Mouse (Mus musculus) stomach, postnatal 0 days (tissue): ENCODE results near the gene Mgll. TPM values are rescaled to one million over a fixed set of nuclear protein-coding genes. Genes with fewer than 3 reads are reported as not detected.

Source experiments
- ATAC-seq: fragments of 200-750 bp; cut with Nextera tagmentation; 2 replicates; pipeline ENCODE4 v1.8.0; 2017; ENCODE audit not compliant: low FRiP score, low TSS enrichment
- DNase-seq: peaks from one replicate; pipeline ENCODE4 v3.0.0-alpha.2; 2016; ENCODE audit warnings: low spot score
- H3K27ac ChIP-seq: fragments of 300-500 bp; sonication (generic); replicated peaks from 2 replicates; pipeline ENCODE4 v1.5.1; 2014; ENCODE audit warnings: mild to moderate bottlenecking, control low read depth
- H3K27me3 ChIP-seq: fragments of 300-500 bp; sonication (generic); 2 replicates; pipeline ENCODE4 v1.6.1; 2014; ENCODE audit warnings: low read length; ENCODE audit not compliant: control insufficient read depth, insufficient read depth
- H3K36me3 ChIP-seq: fragments of 300-500 bp; sonication (generic); 2 replicates; pipeline ENCODE4 v1.6.1; 2014; ENCODE audit warnings: low read length, mixed read lengths; ENCODE audit not compliant: control insufficient read depth, insufficient read depth
- H3K4me1 ChIP-seq: fragments of 300-500 bp; sonication (generic); replicated peaks from 2 replicates; pipeline ENCODE4 v1.6.1; 2014; ENCODE audit warnings: antibody characterized with exemption; ENCODE audit not compliant: control insufficient read depth, insufficient read depth
- H3K4me2 ChIP-seq: fragments of 300-500 bp; sonication (generic); replicated peaks from 2 replicates; pipeline ENCODE4 v1.6.1; 2014; ENCODE audit warnings: low read depth, mild to moderate bottlenecking, control low read depth, moderate library complexity
- H3K4me3 ChIP-seq: fragments of 300-500 bp; sonication (generic); 2 replicates; pipeline ENCODE4 v1.5.1; 2014; ENCODE audit warnings: low read depth, low read length, control low read depth
- H3K9ac ChIP-seq: fragments of 300-500 bp; sonication (generic); 2 replicates; pipeline ENCODE4 v1.6.1; 2014; ENCODE audit warnings: mild to moderate bottlenecking, low read length, control low read depth, mixed read lengths
- H3K9me3 ChIP-seq: fragments of 300-500 bp; sonication (generic); 2 replicates; pipeline ENCODE4 v1.6.1; 2016; ENCODE audit warnings: low read length; ENCODE audit not compliant: control insufficient read depth
- CTCF ChIP-seq: IDR thresholded peaks from 2 replicates; pipeline ENCODE4 v1.5.1; 2016; ENCODE audit warnings: antibody characterized with exemption, low read depth, mild to moderate bottlenecking, moderate library complexity
- EP300 ChIP-seq: optimal IDR thresholded peaks from 2 replicates; pipeline ENCODE3; 2016; ENCODE audit warnings: antibody characterized with exemption
- WGBS: fragments of 180-500 bp; shearing (Covaris S2); extraction: QIAGEN DNeasy Blood & Tissue Kit; methylation state at CpG from one replicate; pipeline ENCODE4 v1.1.7; 2014; 5-methylcytosine and 5-hydroxymethylcytosine counted together
- polyA plus RNA-seq: library from polyadenylated mRNA; unstranded; fragments of >200 nt; fragmentation: Nextera tagmentation; extraction: Ambion mirVana; gene quantifications from 2 replicates; pipeline ENCODE4 v1.2.1, GENCODE M21; 2015

The Mgll gene
- polyA plus RNA-seq, 1 experiment from 2014 or later, result 117 TPM

DNA sequence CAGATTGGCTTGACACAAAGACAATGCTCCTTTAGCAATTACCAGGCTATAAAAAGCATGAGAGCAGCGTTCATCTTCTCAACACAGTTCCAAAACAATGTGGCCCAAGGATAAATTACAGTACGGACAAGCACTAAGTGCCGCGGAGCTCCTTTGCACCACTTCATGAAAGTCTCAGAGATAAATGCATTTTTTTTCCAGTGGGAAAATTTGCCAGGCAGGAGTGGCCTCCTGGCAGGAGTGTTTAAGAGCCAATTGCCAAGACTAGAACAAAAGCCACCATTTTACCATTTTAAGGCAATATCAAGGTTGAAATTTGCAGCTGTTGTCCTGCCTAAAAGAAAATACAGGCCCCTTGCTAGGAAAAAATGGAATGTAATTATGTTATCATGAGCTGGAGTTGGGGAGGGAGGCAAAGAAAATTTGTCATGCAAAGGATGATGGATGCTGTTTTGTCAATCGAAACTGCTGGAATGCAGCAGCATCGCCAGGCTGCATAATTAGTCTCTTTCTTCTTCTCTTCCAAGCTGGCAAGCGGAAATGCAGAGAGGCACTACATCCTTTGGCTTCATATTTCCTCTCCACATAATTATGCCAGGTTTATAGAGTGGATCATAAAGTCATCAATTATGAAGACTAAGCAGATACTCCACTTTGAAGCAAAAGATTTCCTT is 40.7 kb upstream of the Mgll start:
- Histone ChIP-seq H3K9ac (no peak overlapping the region), H3K27me3 (no peaks in the 10 kb centered on the region), H3K27ac (peak overlapping the region; percentile 24; the same call in 1 of the 2 replicates), H3K4me3 (no peak overlapping the region), H3K9me3 (no peaks in the 10 kb centered on the region), H3K36me3 (no peaks in the 10 kb centered on the region), H3K4me1 (no peaks in the 10 kb centered on the region; the same call in 1 of the 2 replicates), H3K4me2 (no peak overlapping the region)
- TF ChIP-seq CTCF, result no peak
- TF ChIP-seq EP300, result no peak
- 37% methylated on average over 7 of the region's 7 CpGs for WGBS
- ATAC-seq (no peak), DNase-seq (no peak)

- DNase-seq (no peak), ATAC-seq (no peak)
- 52% methylated on average over 11 of the region's 11 CpGs for WGBS
- no peaks in the 10 kb centered on the region for H3K36me3 ChIP-seq
- TF ChIP-seq CTCF (no peak), EP300 (no peak)
- H3K4me3 ChIP-seq, result no peak overlapping the region
- no peaks in the 10 kb centered on the region for H3K9me3 ChIP-seq
- no peaks in the 10 kb centered on the region for H3K27me3 ChIP-seq
- H3K27ac ChIP-seq, result peak overlapping the region; percentile 88
- H3K9ac ChIP-seq, result no peak overlapping the region
- peak overlapping the region; percentile 14; the same call in 1 of the 2 replicates for H3K4me2 ChIP-seq
- no peaks in the 10 kb centered on the region; the same call in 1 of the 2 replicates for H3K4me1 ChIP-seq
Observed at GRCm38 (mm10) chr6:88688171-88688570, 36.0 kb upstream of the Mgll start.

- TF ChIP-seq CTCF, result no peak
- TF ChIP-seq EP300, result no peak
- no peak for DNase-seq
- H3K4me2 ChIP-seq, result no peak overlapping the region
- no peak overlapping the region for H3K4me3 ChIP-seq
- H3K4me1 ChIP-seq, result no peaks in the 10 kb centered on the region; the same call in 1 of the 2 replicates
- H3K27ac ChIP-seq, result peak overlapping the region; percentile 88
- 35% methylated on average over 3 of the region's 3 CpGs for WGBS
- H3K9ac ChIP-seq, result no peak overlapping the region
- H3K27me3 ChIP-seq, result no peaks in the 10 kb centered on the region
- ATAC-seq, result no peak
- no peaks in the 10 kb centered on the region for H3K36me3 ChIP-seq
- no peaks in the 10 kb centered on the region for H3K9me3 ChIP-seq
Observed at GRCm38 (mm10) chr6:88688712-88689111, 35.5 kb upstream of the Mgll start.

DNA sequence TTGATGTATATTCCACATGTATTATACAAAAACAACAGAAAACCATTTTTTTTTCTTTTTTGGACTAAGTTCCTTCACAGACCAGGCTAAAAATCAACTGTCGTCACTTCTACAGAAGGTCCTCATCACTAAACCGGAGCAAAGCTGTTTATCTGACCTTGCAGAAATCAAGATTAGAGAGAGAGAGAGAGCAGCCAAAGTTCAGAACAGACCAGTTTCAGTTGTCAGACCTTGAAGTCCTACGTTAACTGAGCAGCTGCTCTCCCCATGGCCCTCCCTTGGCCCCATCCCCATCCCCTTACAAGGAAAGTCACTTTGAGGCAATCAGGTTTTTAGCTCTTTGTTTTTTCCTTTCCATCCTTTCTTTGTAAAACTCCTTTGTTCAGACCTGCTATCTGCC is 34.0 kb upstream of the Mgll start:
- Histone ChIP-seq H3K27ac (no peak overlapping the region), H3K9ac (no peak overlapping the region), H3K27me3 (no peaks in the 10 kb centered on the region), H3K4me2 (no peak overlapping the region), H3K4me3 (no peak overlapping the region), H3K4me1 (no peaks in the 10 kb centered on the region; the same call in 1 of the 2 replicates), H3K9me3 (no peaks in the 10 kb centered on the region), H3K36me3 (no peaks in the 10 kb centered on the region)
- TF ChIP-seq EP300, result no peak
- no peak for TF ChIP-seq CTCF
- WGBS, result 46% methylated on average over 3 of the region's 3 CpGs
- no peak for DNase-seq
- ATAC-seq, result peak; percentile 57; the same call in 1 of the 2 replicates

DNA sequence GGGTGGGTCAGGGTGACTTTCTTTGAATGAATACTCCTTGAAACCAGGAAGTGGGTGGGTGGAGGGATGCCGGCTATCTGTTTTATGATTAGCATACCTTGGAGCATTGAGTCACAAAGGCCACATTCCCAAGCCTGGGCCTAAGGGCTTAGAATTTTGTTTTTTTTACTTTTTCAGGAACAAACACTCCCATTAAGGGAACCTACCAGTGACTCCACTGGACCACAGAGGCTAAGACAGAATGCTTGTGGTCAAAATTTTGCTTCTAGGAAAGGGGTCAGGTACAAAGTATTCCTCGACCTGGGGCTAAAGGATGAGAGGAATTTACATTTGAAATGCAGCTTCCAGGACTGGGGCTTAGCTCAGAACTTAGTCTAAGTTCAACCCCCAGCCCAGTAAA is 32.9 kb upstream of the Mgll start:
- Histone ChIP-seq H3K4me1 (no peaks in the 10 kb centered on the region; the same call in 1 of the 2 replicates), H3K9ac (no peak overlapping the region), H3K36me3 (no peaks in the 10 kb centered on the region), H3K27me3 (no peaks in the 10 kb centered on the region), H3K4me3 (no peak overlapping the region), H3K4me2 (no peak overlapping the region), H3K9me3 (no peaks in the 10 kb centered on the region), H3K27ac (no peak overlapping the region)
- TF ChIP-seq EP300 (no peak), CTCF (no peak)
- no peak for ATAC-seq
- DNase-seq, result no peak
- 89% methylated on average over 2 of the region's 2 CpGs for WGBS

- ATAC-seq, result no peak
- no peaks in the 10 kb centered on the region for H3K4me1 ChIP-seq
- H3K9me3 ChIP-seq, result no peaks in the 10 kb centered on the region
- H3K4me3 ChIP-seq, result no peak overlapping the region
- no peak for TF ChIP-seq CTCF
- TF ChIP-seq EP300, result no peak
- no peak overlapping the region for H3K4me2 ChIP-seq
- DNase-seq, result no peak
- no peak overlapping the region for H3K9ac ChIP-seq
- 79% methylated on average over 1 of the region's 1 CpGs for WGBS
- H3K27ac ChIP-seq, result no peak overlapping the region
- H3K27me3 ChIP-seq, result no peaks in the 10 kb centered on the region
- H3K36me3 ChIP-seq, result no peaks in the 10 kb centered on the region
Observed at GRCm38 (mm10) chr6:88702887-88703286, 21.3 kb upstream of the Mgll start.
